Mouse (Mus musculus): ENCODE data around the gene Gm26602. TPM values are rescaled to one million over a fixed set of nuclear protein-coding genes. Genes with fewer than 3 reads are reported as not detected.
A peak's percentile ranks its signal among the peaks of the same experiment; 100 is the strongest.
"Not testable (repeated sequence)": the region's sequence is repeated elsewhere in the genome, so short reads cannot be mapped to it uniquely, and the experiment has no call there.

Gm26602 gene
- polyA plus RNA-seq, 1 experiment, result not detected

DNA sequence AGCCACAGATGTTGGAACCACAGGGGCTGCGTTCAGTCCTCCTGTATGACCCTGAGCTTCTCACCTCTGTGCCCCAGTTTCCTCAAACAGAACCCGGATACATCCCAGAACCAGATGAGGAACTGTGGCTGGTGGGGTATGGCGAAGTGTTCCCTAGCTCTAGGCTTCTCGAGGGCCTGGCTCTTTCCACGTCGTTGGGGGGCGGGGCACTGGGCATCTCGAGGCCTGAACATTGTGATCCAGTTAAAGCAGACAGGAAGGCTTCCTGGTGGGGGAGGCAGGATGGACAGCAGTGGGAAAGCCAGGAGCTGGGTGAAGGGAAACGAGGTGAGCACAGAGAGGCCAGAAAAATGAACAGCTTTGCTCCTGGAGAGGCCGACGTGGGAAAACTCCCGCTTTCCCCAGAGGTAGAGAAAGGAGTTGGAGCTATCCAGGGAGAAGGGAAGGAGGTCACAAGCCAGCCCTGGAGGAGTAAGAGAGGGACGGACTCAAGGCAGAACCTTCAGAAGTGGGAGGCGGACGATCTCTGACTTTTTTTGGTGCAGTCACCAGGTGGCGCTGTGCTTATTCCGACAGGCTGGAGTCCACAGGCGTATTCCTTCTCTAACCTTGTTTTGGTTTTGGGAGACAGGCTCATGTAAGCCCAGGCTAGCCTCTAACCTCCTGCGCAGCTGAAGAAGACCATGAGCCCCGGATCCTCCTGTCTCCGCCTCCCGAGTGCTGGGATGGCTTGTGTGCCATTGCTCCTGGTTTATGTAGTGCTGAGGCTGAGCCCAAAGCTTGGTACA is 27.2 kb upstream of the Gm26602 start:
- WGBS, result 19% methylated on average over 22 of the region's 22 CpGs
- DNase-seq (ENCODE audit: low read depth, low spot score), result peak; percentile 58

DNA sequence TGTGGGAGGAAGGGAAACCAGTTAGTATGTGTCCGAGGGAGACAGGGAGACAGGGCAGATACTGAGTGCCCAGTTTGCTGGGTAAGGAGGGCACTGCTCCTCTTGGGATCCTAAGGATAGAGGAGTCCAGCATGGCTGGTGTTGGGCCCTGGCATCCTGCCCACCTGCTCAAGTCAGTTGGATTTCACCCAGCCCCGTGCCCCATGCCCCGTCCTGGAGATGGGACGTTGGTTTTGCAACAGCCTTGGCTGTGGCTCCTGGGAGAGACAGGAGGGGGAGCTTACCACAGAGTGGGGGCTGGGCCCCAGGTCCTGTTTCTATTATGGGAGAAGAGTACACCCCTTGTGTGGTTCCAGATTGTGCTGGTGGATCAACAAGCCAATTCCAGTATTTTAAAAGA is 26.2 kb upstream of the Gm26602 start:
- no peak for DNase-seq (ENCODE audit: low read depth, low spot score)
- 36% methylated on average over 4 of the region's 4 CpGs for WGBS

DNA sequence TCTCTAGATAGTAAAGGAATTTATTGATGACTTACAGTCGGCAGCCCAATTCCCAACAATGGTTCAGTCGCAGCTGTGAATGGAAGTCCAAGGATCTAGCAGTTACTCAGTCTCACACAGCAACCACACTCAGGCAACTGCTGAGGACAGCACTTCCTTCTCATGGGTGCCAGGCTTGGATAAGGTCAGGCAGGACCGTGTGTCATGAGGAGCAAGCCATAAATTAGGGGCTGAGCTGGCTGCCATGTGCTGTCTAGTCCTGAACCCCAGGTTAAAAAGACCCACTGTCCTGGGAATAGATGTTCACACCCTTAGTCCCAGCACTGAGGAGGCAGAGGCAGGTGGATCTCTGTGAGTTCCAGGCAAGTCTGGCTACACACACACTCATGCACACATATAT is 25.7 kb upstream of the Gm26602 start:
- DNase-seq (ENCODE audit: low read depth, low spot score), result not testable (repeated sequence)
- WGBS, result 44% methylated on average over 3 of the region's 3 CpGs

DNA sequence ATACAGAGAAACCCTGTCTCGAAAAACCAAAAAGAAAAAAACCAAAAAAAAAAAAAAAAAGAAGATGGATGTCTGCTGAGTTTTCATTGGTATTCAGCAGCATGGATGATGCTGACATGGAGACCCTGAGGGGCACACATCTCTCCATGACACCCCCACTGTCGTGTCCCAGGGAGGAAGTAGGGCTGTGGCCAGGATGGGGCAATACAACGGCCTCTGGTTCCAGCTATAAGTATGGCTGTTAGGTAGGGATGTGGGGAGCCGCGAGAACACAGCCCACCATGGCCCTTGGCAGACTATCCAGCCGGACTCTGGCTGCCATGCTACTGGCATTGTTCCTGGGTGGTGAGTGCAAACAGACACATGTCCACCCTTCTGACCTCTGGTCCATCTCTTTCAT is 24.6 kb upstream of the Gm26602 start, which contains the start of gene Elane:
Gene Elane (plus strand): TSS at position 194 of the 400 bp plus-strand sequence.
- no peak for DNase-seq (ENCODE audit: low read depth, low spot score)
- WGBS, result 76% methylated on average over 6 of the region's 6 CpGs

DNA sequence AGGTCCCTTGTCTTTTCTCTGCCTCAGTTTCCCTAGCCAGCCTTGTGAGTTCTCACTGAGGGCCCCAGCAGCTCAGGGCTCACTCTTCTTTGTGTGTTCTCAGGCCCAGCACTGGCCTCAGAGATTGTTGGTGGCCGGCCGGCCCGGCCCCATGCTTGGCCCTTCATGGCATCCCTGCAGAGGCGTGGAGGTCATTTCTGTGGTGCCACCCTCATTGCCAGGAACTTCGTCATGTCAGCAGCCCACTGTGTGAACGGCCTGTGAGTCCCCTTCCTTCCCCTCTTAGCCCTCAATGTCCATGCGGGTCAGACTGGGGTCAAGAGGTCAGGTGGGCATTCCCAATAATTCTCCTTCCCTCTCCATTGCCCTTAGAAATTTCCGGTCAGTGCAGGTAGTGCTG is 24.0 kb upstream of the Gm26602 start:
- WGBS, result 84% methylated on average over 8 of the region's 8 CpGs
- no peak for DNase-seq (ENCODE audit: low read depth, low spot score)

DNA sequence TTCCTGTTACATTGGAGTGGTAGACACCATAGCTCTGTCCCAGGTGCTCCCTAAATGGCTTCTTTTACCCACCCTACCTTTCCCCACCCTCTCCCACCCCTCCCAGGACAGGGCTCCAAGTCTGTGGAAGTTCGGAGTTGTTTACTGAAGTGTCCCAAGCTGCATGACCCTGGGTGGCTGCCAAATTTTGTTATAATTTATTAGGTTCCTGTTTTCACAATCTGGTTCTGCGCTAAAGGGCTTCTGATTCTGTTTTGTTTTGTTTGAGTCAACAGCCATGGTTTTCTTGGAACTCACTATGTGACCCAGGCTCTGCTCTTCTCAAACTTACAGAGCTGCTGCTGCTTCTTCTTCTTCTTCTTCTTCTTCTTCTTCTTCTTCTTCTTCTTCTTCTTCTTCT is 21.3 kb upstream of the Gm26602 start:
- DNase-seq (ENCODE audit: low read depth, low spot score), result no peak
- WGBS, result 6% methylated on average over 2 of the region's 2 CpGs

DNA sequence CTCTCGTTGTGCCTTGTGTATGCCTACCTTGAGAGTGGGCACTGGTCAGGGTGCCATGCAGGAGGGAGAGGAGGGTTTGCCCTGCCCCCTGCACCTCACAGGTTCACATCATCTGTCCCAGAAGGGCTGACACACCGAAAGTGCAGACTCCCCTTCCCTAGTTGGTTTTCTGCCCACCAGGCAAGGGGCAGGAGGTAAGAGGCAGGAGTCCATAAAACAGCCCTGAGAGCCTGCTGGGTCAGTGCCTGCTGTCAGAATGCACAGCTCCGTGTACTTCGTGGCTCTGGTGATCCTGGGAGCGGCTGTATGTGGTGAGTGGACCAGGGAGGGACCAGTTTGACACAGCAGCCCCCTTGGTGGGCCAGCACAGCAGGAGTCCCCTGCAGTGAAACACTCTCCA is 20.0 kb upstream of the Gm26602 start, which contains the start of gene Cfd:
Gene Cfd (plus strand): TSS at position 184 of the 400 bp plus-strand sequence.
- WGBS, result 42% methylated on average over 5 of the region's 5 CpGs
- DNase-seq (ENCODE audit: low read depth, low spot score), result no peak

DNA sequence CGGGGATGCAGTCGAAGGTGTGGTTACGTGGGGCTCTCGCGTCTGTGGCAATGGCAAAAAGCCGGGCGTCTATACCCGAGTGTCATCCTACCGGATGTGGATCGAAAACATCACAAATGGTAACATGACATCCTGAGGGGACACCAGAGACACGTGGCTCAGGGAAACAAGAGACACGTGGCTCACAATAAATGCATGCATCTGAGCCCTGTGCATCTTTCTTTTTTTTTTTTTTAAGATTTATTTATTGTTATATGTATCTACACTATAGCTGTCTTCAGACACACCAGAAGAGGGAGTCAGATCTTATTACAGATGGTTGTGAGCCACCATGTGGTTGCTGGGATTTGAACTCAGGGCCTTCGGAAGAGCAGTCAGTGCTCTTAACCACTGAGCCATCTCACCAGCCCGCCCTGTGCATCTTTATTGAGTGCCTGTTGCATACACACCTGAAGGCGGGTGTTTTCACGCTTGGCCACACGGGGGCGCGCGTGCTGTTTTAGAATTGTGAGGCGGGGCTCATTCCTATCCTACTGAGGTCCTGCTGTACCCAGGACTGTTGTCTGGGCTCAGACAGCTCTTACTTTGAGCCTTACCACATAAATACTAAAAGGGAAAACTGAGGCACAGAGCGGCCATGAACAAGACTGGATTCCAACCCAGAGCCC is 18.1 kb upstream of the Gm26602 start:
- WGBS, result 39% methylated on average over 22 of the region's 22 CpGs
- not testable (repeated sequence) for DNase-seq (ENCODE audit: low read depth, low spot score)

DNA sequence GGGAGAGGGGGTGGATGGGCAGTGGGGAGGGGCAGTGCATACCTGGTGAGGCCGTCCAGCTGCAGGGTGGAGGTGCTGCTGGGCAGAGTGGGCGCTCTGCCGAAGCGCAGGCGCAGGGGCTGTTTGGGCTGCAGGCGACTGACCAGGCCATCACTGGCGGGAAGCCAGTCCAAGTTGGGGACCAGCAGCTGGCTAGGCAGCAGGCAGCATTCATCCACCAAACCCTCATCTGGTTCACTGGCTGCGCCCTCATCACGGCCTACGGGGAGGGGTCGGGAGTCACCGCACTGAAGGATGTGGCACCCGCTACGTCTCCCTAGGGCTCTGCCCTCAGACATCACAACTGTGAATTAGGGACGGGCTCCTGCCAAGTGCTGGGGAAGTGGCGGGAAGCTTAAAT is 14.3 kb upstream of the Gm26602 start:
- 93% methylated on average over 16 of the region's 16 CpGs for WGBS
- no peak for DNase-seq (ENCODE audit: low read depth, low spot score)

DNA sequence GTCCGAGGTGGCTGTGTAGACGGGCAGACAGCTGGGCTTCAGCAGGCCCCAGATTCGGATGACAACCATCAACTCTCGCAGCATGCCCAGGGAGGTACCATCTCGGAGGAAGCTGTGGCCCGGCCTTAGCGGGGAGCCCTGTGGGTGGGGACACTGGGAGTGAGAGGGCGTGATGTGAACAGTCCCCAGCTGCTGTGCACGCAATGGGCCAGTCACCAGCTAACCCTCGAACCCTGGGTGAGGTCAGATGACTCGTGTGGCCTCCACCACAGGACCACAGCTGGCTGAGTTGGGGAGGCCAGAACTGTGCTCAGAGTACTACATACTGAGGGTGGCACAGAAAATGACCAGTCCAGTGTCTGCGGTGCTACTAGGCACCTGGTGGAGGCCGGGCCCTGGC is 13.8 kb upstream of the Gm26602 start:
- DNase-seq (ENCODE audit: low read depth, low spot score), result no peak
- WGBS, result 84% methylated on average over 13 of the region's 13 CpGs

DNA sequence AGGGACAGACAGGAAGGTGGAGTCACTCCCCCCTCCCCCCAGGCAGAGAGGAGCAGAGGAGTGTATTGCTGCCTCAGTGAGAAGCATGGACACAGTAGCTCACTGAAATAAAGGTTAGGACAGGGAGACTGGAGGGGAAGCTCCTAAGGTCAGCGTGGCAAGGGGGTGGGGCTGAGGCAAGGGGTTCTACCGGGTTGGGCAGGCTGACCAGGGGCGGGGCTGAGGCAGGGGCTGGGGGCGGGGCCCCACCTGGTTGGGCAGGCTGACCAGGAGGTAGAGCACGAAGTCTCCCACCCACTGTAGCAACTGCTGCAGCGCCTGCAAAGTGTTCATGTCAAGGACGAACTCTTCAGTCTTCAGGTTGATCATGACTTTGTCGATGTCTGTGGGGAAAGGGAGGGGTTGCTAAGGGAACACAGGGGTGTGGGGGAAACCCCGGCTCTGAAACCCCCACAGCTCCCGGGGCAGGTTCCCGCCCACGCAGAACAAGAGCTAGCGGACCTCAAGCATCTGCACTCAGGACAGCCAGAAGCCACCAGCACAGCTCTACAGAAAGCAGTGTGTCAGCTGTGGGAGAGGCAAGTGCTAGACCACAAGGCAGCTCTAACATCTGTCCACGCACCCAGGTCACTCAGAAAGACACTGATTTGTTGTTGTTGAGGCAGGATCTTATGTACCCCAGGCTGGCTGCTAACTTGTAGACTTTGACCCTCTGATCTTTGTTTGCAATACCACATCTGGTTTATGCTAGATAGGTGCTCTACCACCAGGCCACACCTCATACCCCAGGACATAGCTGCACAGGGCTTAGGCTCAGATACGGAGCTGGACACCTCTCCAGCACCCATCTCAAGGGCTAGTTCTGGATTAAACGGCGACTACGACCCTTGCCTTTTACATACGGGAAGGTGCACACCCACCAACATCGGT is 13.1 kb upstream of the Gm26602 start:
- WGBS, result 57% methylated on average over 20 of the region's 20 CpGs
- DNase-seq (ENCODE audit: low read depth, low spot score), result no peak

DNA sequence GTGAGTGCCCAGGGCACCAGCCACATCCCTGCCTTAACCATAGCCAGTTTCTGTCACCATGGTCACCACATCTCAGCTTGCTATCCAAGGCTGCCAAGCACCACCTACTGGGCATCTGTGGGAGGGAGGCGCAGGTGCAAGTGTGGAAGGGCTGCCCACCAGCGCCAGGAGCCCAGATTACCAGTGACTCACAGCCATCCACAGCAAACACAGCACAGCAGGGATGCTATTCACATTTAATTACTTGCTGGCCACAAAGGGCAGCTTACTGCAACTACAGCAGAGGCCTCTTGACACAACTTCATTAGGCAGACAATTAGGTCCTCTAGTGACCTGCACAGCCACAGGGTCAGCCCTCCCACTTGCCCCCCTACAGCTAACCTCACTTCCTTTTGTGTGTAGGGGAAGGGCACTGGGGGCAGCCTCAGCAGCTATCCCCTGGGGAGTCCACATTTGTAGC is 9.7 kb upstream of the Gm26602 start:
- no peak for DNase-seq (ENCODE audit: low read depth, low spot score)
- WGBS, result 61% methylated on average over 2 of the region's 2 CpGs

DNA sequence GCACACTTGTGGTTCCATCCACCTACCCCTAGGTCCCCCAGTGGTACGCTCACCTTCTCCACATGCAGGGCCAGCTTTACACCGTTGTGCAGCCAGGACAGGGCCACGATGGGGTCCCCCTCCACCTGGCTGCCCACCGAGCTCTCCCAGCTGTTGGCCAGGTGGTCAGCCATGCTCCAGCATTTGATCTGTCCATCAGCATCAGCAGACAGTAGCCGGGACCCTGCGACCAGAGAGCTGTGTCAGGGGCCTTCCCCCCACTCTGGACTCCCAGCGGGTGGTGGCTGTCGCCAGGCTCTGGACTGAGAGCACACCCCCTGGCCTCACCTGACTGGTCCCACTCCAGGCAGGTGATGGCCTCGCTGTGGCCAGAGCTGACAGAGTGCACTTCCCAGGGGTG is 3.9 kb upstream of the Gm26602 start:
- WGBS, result 96% methylated on average over 9 of the region's 9 CpGs
- DNase-seq (ENCODE audit: low read depth, low spot score), result no peak

DNA sequence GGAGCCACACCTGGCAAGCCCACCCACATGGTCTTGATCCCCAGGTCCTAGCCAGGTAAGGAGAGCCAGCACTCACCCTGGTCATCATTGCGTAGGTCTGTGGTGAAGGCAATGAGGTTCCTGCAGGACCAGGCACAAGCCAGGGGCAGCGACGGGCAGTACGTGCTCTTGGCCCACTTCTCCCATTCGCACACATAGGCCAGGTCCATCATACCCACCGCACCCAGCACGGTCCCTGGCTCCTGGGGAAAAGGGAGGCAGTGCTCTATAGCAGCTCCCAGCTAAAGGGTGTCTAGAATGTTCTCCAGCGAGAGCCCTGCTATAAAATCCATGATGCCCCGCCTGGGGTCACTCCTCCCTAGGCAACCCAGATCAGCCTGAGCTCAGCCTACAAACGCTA is 3.2 kb upstream of the Gm26602 start:
- DNase-seq (ENCODE audit: low read depth, low spot score), result no peak

DNA sequence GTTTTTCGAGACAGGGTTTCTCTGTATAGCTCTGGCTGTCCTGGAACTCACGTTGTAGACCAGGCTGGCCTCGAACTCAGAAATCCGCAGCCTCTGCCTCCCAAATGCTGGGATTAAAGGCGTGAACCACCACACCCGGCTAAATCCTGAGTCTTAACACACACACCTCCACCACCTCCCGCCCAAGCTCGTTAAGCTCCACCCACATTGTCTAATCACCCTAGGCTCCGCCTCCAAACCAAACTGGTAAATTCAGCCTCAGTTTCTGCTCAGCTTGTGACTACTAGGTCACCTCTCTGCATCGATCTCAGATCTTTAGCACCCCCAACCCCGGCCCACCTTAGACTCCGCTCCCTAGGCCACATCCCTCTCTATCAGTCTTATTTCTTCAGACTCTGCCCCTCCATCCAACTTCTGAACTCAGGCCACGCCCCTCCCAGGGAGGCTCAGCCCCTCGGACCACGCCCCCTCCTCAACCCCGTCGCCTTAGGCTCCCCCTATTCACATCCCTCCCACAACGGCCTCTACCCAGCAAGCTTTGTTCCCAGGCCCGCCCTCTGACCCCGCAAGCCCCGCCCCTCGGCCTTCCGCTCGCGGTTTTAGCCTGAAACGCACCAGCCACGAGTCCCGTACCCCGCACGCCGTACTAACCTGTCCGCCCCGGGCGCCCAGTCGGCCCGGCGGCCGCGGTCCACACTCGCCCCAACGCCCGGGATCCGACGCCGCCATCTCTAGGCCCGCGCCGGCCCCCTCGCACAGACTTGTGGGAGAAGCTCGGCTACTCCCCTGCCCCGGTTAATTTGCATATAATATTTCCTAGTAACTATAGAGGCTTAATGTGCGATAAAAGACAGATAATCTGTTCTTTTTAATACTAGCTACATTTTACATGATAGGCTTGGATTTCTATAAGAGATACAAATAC is 2.2 kb upstream of the Gm26602 start, which contains the start of gene Med16:
Gene Med16 (minus strand): TSS at position 757 of the 925 bp plus-strand sequence.
- 1% methylated on average over 52 of the region's 52 CpGs for WGBS
- no peak for DNase-seq (ENCODE audit: low read depth, low spot score)

More for the DNA sequence above, 3.2 kb upstream of the Gm26602 start:
- 89% methylated on average over 10 of the region's 10 CpGs for WGBS

DNA sequence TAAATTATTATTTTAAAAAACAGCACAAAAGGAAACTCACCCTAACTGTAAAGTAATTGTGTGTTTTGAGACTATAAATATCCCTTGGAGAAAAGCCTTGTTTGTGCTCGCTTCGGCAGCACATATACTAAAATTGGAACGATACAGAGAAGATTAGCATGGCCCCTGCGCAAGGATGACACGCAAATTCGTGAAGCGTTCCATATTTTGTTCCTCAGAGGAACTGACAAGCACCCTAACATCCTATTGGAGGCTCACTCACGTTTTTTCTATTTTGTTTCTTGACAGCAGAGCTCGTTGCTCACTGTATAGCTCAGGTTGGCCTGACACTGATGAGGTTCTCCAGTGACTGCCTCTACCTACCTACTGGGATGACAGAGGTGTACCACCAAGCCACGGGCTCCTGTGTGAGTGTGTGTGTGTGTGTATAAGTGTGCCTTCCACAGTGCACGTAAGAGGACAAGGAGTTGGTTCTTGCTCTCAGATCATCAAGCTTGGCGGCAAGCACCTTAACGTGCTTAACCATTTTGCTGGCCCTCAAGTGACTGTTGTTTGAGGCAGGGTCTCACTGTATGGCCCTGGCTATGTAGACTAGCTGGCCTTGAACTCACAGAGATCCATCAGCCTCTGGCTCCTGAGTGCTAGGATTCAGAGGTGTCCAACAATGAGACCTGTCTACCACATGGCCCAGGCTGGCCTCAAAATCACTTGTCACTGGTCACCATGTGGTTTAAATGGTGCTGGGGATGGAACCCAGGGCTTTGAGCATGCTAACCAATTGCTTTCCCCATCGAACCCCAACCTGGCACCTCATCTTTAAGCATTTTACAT is 1.3 kb upstream of the Gm26602 start:
- DNase-seq (ENCODE audit: low read depth, low spot score), result no peak
- WGBS, result 22% methylated on average over 14 of the region's 14 CpGs

DNA sequence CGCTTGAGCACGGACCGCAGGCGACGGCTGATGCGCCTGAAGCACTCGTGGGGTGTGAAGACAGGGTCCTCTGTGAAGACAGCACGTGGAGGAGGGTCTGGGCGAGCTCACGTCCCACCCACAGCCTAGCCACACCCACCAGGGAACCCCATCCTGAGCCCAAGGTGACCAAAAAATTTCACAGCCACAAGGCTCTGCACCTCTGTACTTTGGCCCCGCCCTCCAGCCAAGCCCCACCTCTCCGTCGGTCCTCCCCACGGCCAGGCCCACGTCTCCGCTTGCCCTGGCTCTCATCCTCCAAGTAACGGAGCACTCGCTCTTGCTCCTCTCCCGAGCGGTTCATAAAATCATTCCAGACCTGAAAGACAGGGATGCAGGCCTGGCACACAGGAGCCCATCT is 1.8 kb downstream of the Gm26602 start:
- 72% methylated on average over 20 of the region's 20 CpGs for WGBS
- DNase-seq (ENCODE audit: low read depth, low spot score), result no peak

Measured in large intestine, adult 2 months (tissue).